Mouse (Mus musculus): ENCODE data around the gene Dram2. TPM values are rescaled to one million over a fixed set of nuclear protein-coding genes. Genes with fewer than 3 reads are reported as not detected.

Dram2 gene
- polyA plus RNA-seq, 2 experiments = 41.8 to 51.7 TPM

- Histone ChIP-seq H3K27ac (replicated peaks; ENCODE audit: low read depth, low read length) (no peak overlapping the region), H3K4me2 (replicated peaks; ENCODE audit: low read depth, low read length, severe bottlenecking) (no peak overlapping the region), H3K4me3 (replicated peaks; ENCODE audit: low read length) (no peak overlapping the region), H3K36me3 (ENCODE audit: control insufficient read depth, insufficient read depth, low read length) (no peaks in the 10 kb centered on the region), H3K9me3 (ENCODE audit: control insufficient read depth, low read length) (no peaks in the 10 kb centered on the region), H3K27me3 (ENCODE audit: control insufficient read depth, insufficient read depth, low read length) (no peaks in the 10 kb centered on the region), H3K4me1 (ENCODE audit: control insufficient read depth, insufficient read depth, low read length) (no peaks in the 10 kb centered on the region), H3K9ac (ENCODE audit: low read depth, low read length, severe bottlenecking) (no peak overlapping the region)
- TF ChIP-seq POLR2A (IDR thresholded peaks at IDR 0.05; ENCODE audit: borderline replicate concordance, extremely low read depth, insufficient read depth, insufficient read length) = no peak
- ATAC-seq (ENCODE audit: low FRiP score, low read depth) (no peak), DNase-seq (ENCODE audit: low spot score) (no peak)
- 95% methylated on average over 1 of the region's 1 CpGs for WGBS
Measured at GRCm38 (mm10) chr3:106522730-106523129, 24.9 kb upstream of the Dram2 start.

- H3K9ac ChIP-seq (ENCODE audit: low read depth, low read length, severe bottlenecking) = no peak overlapping the region
- H3K9me3 ChIP-seq (ENCODE audit: control insufficient read depth, low read length) = no peaks in the 10 kb centered on the region
- H3K27me3 ChIP-seq (ENCODE audit: control insufficient read depth, insufficient read depth, low read length) = no peaks in the 10 kb centered on the region
- no peak overlapping the region for H3K27ac ChIP-seq (replicated peaks; ENCODE audit: low read depth, low read length)
- no peaks in the 10 kb centered on the region for H3K36me3 ChIP-seq (ENCODE audit: control insufficient read depth, insufficient read depth, low read length)
- H3K4me2 ChIP-seq (replicated peaks; ENCODE audit: low read depth, low read length, severe bottlenecking) = no peak overlapping the region
- no peak for TF ChIP-seq POLR2A (IDR thresholded peaks at IDR 0.05; ENCODE audit: borderline replicate concordance, extremely low read depth, insufficient read depth, insufficient read length)
- H3K4me1 ChIP-seq (ENCODE audit: control insufficient read depth, insufficient read depth, low read length) = no peaks in the 10 kb centered on the region
- WGBS = 88% methylated on average over 2 of the region's 2 CpGs
- no peak for DNase-seq (ENCODE audit: low spot score)
- no peak for ATAC-seq (ENCODE audit: low FRiP score, low read depth)
- no peak overlapping the region for H3K4me3 ChIP-seq (replicated peaks; ENCODE audit: low read length)
Measured at GRCm38 (mm10) chr3:106526411-106526810, 21.2 kb upstream of the Dram2 start.

- Histone ChIP-seq H3K4me1 (ENCODE audit: control insufficient read depth, insufficient read depth, low read length) (no peaks in the 10 kb centered on the region), H3K27ac (replicated peaks; ENCODE audit: low read depth, low read length) (no peak overlapping the region), H3K27me3 (ENCODE audit: control insufficient read depth, insufficient read depth, low read length) (no peaks in the 10 kb centered on the region), H3K4me2 (replicated peaks; ENCODE audit: low read depth, low read length, severe bottlenecking) (no peak overlapping the region), H3K36me3 (ENCODE audit: control insufficient read depth, insufficient read depth, low read length) (peaks cover 8% of the 10 kb centered on the region; the same call in 1 of the 2 replicates), H3K9ac (ENCODE audit: low read depth, low read length, severe bottlenecking) (no peak overlapping the region), H3K9me3 (ENCODE audit: control insufficient read depth, low read length) (no peaks in the 10 kb centered on the region), H3K4me3 (replicated peaks; ENCODE audit: low read length) (no peak overlapping the region)
- ATAC-seq (ENCODE audit: low FRiP score, low read depth) (no peak), DNase-seq (ENCODE audit: low spot score) (no peak)
- no peak for TF ChIP-seq POLR2A (IDR thresholded peaks at IDR 0.05; ENCODE audit: borderline replicate concordance, extremely low read depth, insufficient read depth, insufficient read length)
- 93% methylated on average over 2 of the region's 2 CpGs for WGBS
Measured at GRCm38 (mm10) chr3:106528032-106528431, 19.6 kb upstream of the Dram2 start.

- DNase-seq (ENCODE audit: low spot score) (no peak), ATAC-seq (ENCODE audit: low FRiP score, low read depth) (no peak)
- Histone ChIP-seq H3K27ac (replicated peaks; ENCODE audit: low read depth, low read length) (no peak overlapping the region), H3K9me3 (ENCODE audit: control insufficient read depth, low read length) (no peaks in the 10 kb centered on the region), H3K4me1 (ENCODE audit: control insufficient read depth, insufficient read depth, low read length) (no peaks in the 10 kb centered on the region), H3K9ac (ENCODE audit: low read depth, low read length, severe bottlenecking) (no peak overlapping the region), H3K36me3 (ENCODE audit: control insufficient read depth, insufficient read depth, low read length) (peaks cover 26% of the 10 kb centered on the region), H3K4me2 (replicated peaks; ENCODE audit: low read depth, low read length, severe bottlenecking) (no peak overlapping the region), H3K4me3 (replicated peaks; ENCODE audit: low read length) (no peak overlapping the region), H3K27me3 (ENCODE audit: control insufficient read depth, insufficient read depth, low read length) (no peaks in the 10 kb centered on the region)
- TF ChIP-seq POLR2A (IDR thresholded peaks at IDR 0.05; ENCODE audit: borderline replicate concordance, extremely low read depth, insufficient read depth, insufficient read length) = no peak
- 85% methylated on average over 2 of the region's 2 CpGs for WGBS
Measured at GRCm38 (mm10) chr3:106533277-106533676, 14.3 kb upstream of the Dram2 start.

- H3K27ac ChIP-seq (replicated peaks; ENCODE audit: low read depth, low read length) = no peak overlapping the region
- DNase-seq (ENCODE audit: low spot score) (no peak), ATAC-seq (ENCODE audit: low FRiP score, low read depth) (no peak)
- no peaks in the 10 kb centered on the region for H3K36me3 ChIP-seq (ENCODE audit: control insufficient read depth, insufficient read depth, low read length)
- H3K4me2 ChIP-seq (replicated peaks; ENCODE audit: low read depth, low read length, severe bottlenecking) = no peak overlapping the region
- no peaks in the 10 kb centered on the region for H3K9me3 ChIP-seq (ENCODE audit: control insufficient read depth, low read length)
- H3K9ac ChIP-seq (ENCODE audit: low read depth, low read length, severe bottlenecking) = no peak overlapping the region
- 83% methylated on average over 8 of the region's 8 CpGs for WGBS
- H3K4me3 ChIP-seq (replicated peaks; ENCODE audit: low read length) = no peak overlapping the region
- H3K4me1 ChIP-seq (ENCODE audit: control insufficient read depth, insufficient read depth, low read length) = peaks cover 7% of the 10 kb centered on the region
- TF ChIP-seq POLR2A (IDR thresholded peaks at IDR 0.05; ENCODE audit: borderline replicate concordance, extremely low read depth, insufficient read depth, insufficient read length) = no peak
- no peaks in the 10 kb centered on the region for H3K27me3 ChIP-seq (ENCODE audit: control insufficient read depth, insufficient read depth, low read length)
Measured at GRCm38 (mm10) chr3:106544721-106545316, 2.8 kb upstream of the Dram2 start.

Measured in limb, embryonic 14.5 days (tissue).